Mouse (Mus musculus) adrenal gland, postnatal 4 days (tissue): ENCODE results near the gene Gm10197. TPM values are rescaled to one million over a fixed set of nuclear protein-coding genes. Genes with fewer than 3 reads are reported as not detected.

Experiments used
- DNase-seq, 2 experiments: peaks; one replicate each; pipeline ENCODE4 v3.0.0; 2021 to 2022; ENCODE audit warnings: low spot score in 2 of 2, mixed read lengths in 2 of 2
- total RNA-seq, 2 experiments: library from RNA; stranded (reverse); gene quantifications; 2 replicates each; pipeline ENCODE4 v1.2.3; 2021

Gm10197 gene
- total RNA-seq, 2 experiments from 2014 or later: not detected

DNA sequence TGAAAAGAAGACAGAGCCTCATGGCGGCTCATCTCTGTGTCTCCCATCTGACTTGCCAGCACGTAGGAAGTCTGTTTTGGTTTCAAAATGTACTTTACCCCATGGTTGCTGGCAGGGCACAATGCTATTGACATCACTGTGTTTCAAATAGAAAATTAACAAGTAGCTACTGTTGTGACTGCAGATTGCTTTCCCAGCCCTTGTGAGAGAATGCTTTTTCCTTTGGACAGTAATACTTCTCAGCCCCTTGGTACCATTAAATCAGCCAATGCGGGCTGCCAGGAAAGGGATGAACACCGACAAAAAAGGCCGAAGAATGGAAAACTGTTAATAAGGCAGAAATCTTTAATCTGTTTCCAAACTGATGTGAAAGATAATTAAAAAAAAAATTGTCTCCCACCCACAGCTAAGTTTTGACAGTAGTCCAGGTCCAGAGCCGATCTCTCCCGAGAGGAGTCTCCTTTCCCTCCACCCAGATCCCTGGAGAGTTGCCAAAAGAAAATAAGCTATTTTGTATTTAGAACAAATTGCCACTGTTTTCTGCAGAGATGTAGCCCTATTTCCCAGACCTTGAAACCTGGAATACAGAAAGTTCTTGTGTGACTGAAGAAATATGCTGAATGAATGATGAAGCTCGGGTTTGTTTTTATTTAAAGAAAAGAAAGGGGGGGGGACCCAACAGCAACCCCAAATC, 11.2 kb downstream of the Gm10197 start:
- no peak for DNase-seq

DNA sequence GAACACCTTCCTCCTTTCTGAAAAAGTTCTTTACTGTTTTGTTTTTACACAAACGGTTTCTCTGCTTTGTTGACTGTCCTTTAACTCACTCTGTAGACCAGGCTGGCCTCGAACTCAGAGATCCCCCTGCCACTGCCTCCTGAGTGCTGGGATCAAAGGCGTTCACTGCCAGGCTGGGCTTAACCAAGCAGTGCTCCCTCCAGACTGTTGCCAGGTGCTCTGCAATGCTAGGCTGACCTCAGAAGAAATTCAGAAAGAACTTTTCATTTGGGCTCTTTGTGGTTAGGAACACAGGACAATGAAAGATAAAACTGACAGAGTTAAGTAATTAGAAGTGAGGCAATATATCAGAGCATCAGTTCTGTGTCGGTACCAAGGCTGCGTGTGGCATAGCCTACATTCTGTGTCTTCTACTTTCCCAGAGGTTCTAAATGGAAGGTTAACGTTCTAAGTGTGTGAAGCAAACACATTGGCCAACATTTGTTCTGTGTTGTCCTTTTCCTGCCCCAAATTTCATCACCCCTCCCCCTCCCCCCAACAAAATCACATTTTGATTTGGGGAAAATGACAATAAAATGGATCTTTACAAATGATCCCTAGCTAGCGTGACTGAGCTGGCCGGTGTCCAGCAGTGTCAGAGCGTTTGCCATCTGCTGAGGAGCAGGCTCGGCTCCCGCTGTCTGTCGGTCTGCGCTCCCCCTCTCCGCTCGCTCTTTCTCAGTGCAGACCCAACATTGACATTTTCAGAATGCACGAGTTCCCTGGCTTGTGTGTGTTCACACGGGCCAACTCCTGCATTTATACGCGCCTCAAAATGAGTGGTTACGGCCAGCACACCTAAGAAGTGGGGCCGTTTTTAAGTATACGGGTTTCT, 12.2 kb downstream of the Gm10197 start:
- DNase-seq: no peak

DNA sequence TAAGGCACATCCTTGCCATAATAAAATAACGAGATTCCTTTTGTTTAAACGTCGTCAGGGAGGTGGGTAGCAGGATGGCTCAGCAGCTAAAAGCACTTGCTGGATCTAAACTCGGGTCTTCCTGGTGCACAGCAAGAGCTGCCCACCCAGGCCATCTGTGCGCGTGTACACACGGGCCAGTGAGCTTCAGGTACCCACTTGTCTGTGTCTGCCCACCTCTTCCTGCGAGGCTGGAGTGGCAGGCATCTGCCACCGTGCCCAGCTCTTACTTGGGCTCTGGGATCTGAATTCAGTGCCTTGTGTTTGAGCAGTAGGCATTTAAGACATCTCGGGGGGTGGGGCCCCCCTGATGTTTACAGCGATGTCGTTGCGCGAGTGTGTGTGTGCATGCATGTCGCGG, 16.5 kb downstream of the Gm10197 start:
- DNase-seq: no peak

DNA sequence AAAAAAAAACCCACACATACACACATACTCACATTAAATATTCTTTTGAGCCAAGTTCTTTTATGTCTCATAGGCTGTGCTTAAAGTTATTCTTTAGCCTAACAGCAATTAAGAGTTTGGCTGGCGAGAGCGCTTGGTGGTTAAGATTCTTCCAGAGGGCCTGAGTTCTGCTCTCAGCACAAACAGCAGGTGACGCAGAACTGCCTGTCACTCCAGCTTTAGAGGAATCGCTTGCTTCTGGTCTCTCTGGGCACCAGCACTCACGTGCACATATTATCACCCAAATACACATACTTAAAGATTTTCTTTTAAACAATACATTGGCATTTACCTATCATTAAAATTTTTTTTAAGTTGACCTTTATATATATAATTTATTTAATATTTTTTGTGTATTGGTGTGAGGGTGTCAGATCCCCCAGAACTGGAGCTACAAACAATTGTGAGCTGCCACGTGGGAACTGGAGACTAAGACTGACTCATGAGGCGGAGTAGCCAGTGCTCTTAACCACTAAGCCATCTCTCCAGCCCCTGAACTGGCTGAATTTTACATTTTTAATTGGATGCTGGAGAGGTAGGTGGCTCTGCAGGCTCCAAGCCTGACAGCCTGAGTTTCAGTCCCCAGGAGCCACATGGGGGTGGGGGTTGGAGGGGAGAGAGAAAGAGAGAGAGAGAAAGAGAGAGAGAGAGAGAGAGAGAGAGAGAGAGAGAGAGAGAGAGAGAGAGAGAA, 17.1 kb downstream of the Gm10197 start:
- no peak for DNase-seq

DNA sequence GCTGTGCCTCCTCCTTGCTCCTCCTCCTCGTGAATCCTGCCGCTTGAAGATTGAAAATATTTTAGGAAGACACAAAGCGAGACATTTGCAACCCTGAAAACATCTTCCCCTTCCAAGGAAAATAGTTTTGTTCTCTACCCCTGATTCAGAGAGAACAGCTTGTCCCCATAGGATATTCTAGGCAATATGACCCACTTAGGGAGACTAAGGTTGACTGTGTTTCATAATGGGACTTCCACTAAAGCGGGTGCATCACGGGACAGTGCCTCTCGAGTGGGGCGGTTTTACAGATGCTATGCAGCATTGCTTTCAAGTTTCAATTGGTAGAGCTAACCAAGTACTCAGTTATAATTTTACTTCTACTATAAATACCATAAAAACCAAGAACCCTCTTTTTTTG, 17.7 kb downstream of the Gm10197 start:
- DNase-seq: no peak

DNA sequence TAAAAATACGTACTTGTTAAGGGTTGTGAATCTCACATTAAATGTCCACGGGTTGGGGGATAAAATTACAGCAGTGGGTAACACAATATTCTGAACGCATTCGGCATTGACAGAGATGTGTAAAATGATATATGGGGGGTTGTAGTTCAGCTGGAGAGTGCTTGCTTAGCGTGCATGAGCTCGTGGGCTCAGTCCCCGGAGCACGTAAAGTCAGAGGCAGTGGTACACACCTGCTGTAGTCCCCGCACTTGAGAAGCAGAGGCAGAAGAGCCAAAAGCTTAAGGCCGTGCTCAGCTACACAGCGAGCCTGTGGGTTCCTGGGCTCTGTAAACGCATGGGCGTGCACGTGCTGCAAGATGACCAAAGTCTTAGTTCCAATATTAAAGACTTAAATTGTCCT, 25.8 kb downstream of the Gm10197 start:
- no peak for DNase-seq

DNA sequence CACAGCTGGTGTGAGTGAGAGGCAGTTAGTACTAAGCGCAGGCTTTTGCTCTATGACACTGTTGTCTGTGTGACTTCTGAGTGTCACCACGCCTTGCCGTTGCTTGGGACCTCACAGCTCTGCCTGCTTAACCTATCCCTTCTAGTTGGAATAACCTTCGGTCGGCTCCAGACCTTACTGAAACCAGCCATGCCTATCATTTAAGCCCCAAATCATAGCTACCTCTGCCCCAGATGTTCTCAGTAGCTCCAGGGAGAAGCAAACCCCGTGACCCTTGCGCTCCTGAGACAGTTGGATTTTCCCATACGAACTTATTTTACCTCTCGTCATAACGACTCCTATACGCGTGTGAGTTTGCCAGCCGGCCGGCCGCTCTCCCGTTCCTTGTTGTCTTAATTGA, 27.5 kb downstream of the Gm10197 start:
- no peak for DNase-seq

DNA sequence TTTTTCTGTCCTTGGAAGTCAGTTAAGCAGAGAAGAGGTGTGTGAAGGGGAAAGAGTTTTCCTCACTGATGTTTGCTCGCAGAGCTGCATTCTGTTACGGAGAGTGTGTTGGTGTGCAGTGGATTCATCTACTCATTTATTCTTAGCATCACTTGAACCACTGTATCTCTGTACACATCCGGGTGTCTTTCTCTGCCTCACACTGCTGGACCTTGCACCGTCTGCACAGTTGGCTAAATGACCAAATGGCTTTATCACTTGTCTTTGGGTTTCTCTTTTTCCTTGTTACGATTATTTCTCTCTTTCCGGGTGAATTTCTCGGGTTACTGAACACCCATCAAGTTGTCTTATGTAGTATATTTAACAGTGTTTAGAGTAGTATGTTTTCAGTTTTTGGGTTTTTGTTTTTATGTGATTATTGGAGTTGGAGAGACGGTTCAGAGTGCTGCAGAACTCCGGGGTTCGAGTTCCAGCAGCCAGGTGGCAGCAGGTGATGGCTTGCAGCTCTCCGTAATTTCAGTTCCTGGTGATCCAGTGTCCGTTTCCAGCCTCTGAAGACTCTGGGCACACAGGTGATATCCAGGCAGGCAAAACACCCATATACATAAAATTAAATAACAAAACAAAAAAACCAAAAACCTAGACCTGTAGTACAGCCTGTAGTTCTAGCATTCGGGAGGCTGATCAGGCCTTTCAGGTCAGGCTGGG, 28.2 kb downstream of the Gm10197 start:
- no peak for DNase-seq

DNA sequence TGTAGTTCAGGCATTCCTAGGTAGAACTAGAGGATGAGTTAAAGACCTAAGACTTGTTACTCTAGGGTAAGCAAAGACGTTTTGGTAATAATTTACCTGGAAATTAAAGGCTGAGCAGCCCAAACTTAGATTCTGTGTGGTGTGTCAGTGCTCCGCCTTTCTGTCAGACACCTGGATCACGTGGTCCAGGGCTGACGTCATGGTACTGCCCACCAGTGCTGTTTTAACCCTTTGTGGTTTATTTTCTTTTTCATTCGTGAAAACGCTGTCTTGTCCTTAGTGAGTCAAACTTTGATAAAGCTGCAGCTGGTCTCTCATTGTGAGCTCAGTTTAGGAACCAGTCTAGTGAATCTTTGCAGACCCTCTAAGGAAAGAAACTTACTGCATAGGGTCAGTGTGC, 31.1 kb downstream of the Gm10197 start:
- DNase-seq: no peak

DNA sequence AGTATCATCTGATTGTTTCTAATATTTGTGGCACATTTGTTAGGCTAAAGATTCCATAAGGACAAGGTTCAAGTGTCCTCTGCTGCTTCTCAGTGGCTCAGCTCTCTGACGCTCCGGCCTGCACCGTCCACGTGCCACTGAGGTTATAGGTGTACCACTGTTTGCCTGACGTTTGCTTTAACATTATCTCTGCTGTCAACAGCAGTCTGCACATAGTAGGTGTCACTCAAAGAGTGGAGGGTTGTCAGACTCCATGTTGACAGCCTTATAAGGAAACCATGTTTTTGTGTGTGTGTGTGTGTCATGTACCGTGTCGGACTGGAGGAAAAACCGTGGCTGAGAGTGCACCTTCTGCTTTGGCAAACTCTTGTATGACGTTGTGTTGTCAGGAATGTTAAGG, 36.3 kb downstream of the Gm10197 start:
- no peak for DNase-seq

DNA sequence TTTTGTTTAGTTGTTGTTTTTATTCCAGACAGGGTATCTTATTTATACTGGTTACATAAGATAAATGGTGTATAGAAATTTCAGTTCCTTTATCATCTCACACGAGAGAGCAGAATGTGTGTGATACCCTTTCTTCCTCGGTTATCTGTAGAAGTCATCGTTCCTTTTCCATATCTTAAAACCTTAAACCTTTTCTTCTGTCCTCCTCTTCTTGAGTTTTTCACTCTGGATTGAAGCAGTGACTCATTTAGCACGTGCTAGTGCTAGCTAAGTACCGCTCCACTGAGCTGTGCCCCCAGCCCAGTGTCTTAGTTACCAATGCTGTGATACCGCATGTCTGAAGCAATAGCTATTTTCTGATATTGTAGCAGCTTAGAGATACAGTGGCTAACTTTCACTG, 37.8 kb downstream of the Gm10197 start:
- DNase-seq: no peak

DNA sequence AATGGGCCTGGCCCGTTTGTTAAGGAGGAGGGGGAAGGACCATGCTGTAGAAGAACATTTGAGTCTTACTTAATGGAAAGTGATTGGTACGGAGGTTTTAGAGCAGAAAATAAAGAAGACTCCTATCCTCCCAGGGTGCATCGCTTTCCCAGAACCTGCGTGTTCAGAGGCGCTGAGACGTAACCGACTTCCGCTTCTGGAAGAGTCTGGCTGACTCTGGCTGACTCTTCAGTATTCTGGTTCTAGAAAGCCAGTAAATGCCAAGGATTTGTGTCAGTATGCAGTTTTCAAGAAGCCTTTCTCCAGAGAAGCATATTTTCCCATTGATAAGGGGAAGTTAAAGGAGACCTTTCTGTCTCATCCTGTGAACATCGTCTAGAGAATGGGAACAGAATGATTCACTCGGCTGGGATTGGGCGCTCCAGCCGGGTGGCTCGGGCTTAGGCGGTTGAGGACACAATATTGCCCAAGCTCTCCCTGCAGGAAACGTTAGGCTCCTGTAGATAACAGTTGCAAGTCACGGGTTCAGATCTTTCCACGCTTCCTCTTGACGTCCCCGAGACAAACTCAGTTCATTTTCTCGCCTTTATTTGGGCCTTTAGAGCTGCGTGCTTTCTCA, 39.6 kb downstream of the Gm10197 start:
- no peak for DNase-seq

DNA sequence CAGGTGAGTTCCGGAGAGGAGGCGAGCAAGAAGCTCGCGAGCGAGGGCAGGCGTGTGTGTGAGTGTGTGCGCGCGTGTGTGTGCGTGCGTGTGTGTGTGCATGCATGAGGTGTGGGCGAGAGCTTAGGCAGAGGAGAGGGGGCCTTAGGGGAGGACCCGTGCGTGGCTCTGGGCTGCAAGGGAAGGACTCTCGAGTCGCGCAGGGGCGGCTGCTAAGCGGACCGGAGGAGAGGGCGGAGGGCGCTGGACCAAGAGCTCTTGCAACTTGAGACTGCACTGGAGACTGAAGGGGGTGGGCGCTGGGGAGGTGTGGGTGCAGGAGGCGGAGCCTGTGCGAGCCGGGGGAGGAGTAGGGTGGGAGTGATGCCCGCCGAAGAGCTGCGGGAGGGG, 41.6 kb downstream of the Gm10197 start:
- peak; percentile 36 to 57 for DNase-seq

DNA sequence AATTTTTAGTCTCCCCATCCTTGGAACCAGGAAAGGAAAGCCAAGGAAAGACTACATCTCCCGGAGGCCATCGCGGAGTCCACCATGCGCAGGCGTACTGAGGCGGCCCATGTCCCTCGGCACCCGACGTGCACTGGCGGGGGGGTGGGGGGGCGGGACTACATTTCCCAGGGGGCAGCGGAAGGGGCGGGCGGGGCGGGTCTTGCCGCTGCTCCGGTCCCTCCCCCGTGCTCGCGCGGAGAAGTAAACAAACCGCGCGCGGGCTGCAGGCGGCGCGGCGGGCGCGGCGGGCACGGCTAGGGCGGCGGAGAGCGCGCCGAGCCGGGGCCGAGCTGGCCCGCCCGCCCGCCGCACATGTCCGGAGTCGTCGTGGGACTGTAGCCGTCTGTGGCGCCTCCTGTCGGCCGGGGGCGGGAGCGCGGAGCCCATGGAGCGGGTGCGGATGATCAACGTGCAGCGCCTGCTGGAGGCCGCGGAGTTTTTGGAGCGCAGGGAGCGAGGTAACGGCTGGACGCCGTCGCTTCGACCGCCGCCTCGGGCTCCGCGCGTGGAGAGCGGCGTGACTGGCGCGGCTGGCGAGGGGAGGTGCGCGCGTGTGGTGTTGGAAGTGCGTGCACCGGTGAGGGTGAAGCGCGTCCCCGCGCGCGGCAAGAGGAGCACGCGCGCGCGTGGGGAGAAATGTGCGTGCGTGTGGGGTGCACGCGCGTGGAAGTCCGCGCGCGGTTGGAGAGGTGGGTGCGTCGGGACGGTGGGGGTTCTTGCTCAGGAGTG, 42.2 kb downstream of the Gm10197 start:
- peak; percentile 78 to 82 for DNase-seq

DNA sequence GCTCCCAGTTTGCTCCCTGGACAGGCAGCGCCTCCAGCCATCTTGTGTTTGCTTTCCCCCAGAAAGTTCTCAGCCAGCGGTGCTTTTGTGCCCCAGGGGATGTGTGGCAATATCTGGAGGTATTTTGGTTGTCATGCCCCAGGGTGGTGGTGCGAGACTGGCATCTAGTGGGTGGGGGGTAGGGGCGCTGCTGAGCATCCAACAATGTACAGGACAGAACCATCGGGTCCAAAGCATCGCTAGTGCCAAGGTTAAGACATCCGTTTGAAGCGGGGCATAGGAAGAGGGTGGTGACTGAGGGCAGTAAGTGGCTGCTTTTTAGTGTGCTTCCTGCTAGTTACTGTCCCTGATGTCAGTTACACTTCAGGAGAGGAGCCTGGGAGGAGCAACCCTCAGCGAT, 43.5 kb downstream of the Gm10197 start:
- no peak for DNase-seq

DNA sequence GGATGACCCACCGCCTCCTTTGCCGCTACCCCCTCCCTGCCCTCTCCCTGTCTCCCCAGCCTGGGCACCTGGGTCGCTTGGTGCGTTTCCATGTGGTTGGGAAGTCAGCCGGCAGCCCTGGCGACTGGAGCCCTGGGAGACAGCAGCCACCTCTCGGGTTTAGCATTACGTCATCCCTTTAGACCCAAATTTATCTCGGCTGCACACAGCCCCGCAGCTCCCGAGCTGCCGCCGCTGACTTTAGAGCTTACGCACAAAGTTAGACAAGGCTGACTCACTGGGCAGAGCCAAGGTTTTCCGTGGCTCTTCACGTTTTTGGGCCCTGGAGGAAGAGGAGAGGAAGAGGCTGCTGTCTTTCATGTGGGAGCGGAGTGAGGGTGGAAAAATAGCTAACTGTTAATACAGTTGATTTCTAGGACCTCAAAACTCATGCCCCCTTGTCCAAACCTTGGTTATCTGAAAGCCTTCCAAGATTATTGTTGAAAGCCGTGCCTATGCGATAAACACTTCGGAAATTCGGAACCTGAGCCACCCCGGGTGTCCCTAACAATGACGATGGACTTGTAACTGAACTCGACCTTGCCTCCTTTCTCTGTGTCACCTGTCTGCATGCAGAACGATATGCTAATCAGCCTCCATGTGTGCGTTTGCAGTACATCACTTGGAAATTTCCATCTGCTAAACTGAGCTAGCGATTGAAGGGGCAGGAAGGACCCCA, 45.8 kb downstream of the Gm10197 start:
- DNase-seq: peak in 1 of 2 experiments; percentile 36

DNA sequence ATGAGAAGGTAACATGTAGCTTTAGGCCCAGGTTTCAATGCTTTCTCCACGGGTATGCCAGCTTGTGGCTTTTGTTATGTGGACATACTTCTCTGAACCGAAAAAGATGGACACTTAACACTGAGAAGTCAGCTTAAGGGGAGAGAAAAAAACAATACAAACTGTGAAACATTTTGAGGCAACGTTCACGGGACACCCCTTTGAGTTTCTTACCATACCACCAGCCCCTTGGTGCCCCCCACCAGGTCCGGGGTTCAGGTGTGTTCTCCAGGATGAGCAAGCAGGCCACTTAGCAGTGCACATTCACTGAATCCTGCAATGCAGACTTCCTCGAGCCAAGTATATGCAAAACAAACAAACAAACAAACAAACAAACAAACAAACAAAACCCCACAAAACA, 46.7 kb downstream of the Gm10197 start:
- DNase-seq: no peak

DNA sequence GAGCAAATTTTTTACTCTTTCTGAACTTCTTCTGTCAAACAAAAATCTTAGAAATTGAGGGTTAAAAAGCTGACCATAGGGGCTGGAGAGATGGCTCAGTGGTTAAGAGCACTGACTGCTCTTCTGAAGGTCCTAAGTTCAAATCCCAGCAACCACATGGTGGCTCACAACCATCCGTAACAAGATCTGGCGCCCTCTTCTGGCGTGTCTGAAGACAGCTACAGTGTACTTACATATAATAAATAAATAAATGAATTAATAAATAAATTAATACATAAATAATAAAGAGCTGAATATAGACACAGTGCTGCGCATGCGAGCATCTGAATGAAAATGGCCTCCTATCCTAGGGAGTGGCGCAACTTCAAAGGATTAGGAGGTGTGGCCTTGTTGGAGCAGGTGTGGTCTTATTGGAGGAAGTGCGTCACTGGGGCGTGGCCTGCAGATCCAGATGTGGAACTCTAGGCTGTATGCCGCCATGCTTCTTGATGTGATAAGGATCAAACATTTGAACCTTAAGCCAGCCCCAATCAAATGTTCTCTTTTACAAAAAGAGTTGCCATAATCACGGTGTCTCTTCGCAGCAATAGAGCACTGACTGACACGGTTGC, 49.0 kb downstream of the Gm10197 start:
- DNase-seq: no peak
